Mouse (Mus musculus): ENCODE measurements at regions not wholly inside any gene's neighbourhood (a gene's known extent, or its start where the extent isn't known, plus 50 kb on each side); places are given as distances from the start of the nearest gene placed in this dataset.

GRCm38 (mm10) chr17:45794926-45795325, 61.3 kb upstream of the 1600014C23Rik start:
- peak; percentile 69 for DNase-seq (ENCODE audit: low read depth)

- DNase-seq (ENCODE audit: low read depth) = peak; percentile 39
Measured at GRCm38 (mm10) chr17:45790959-45791520, 57.4 kb upstream of the 1600014C23Rik start.

- no peak for DNase-seq (ENCODE audit: low read depth)
Measured at GRCm38 (mm10) chr17:45789777-45790176, 56.1 kb upstream of the 1600014C23Rik start.

GRCm38 (mm10) chr17:45784905-45785304, 51.3 kb upstream of the 1600014C23Rik start:
- no peak for DNase-seq (ENCODE audit: low read depth)

- peak; percentile 88 for DNase-seq (ENCODE audit: low read depth)
Measured at GRCm38 (mm10) chr17:45784496-45784895, 50.9 kb upstream of the 1600014C23Rik start.

All from NIH3T3 (cell line).